10 mouse cellular contexts compared by ENCODE assay signal in genomic region chr6:66953951-66954519, GRCm38 (mm10). TPM values are rescaled to one million over a fixed set of nuclear protein-coding genes. Genes with fewer than 3 reads are reported as not detected.
DNase-seq lines count a peak whose midpoint lies in the region; ATAC-seq and TF ChIP-seq lines count a peak whose summit lies in the region.
"Had no signal": no experiment of that assay in that cellular context is flagged by ENCODE, and none has a peak within 500 bp of the region (broad histone marks: within the 10 kb centered on the region; RNA-seq: fewer than 3 reads in every experiment).

No protein-coding gene starts in this region.

- WGBS in heart, embryonic 13.5 days: 59% methylated on average over 11 of the region's 11 CpGs
- 51% methylated on average over 11 of the region's 11 CpGs for WGBS in heart, adult 2 months
- 4% methylated on average over 11 of the region's 11 CpGs for WGBS in bone marrow, adult 2 months
- 81% methylated on average over 11 of the region's 11 CpGs for WGBS in midbrain, embryonic 16.5 days

- H3K4me3 ChIP-seq in heart, embryonic 13.5 days: no peak overlapping the region
- H3K4me3 ChIP-seq in heart, adult 2 months: no peak overlapping the region
- H3K4me3 ChIP-seq in bone marrow, adult 2 months (replicated peaks; ENCODE audit: control insufficient read depth, low read depth, low read length): no peak overlapping the region
- H3K4me3 ChIP-seq in midbrain, embryonic 16.5 days (ENCODE audit: low read depth, low read length): no peak overlapping the region

- no peak overlapping the region for H3K9ac ChIP-seq in heart, embryonic 13.5 days
- no peak overlapping the region for H3K9ac ChIP-seq in heart, adult 2 months (ENCODE audit: low read depth, low read length)
- no peak overlapping the region for H3K9ac ChIP-seq in midbrain, embryonic 16.5 days (ENCODE audit: low read depth, low read length)

- H3K4me2 ChIP-seq in heart, embryonic 13.5 days: 0 out of 2 replicates have a peak overlapping the region, but pooled peaks have one; percentile 11
- H3K4me2 ChIP-seq in midbrain, embryonic 16.5 days (ENCODE audit: low read length): no peak overlapping the region

- no peak for TF ChIP-seq CTCF in heart, adult 2 months (IDR thresholded peaks at IDR 0.05)
- no peak for TF ChIP-seq CTCF in bone marrow, adult 2 months (IDR thresholded peaks at IDR 0.05; ENCODE audit: control insufficient read depth, insufficient read depth, low read length)

- H3K9me3 ChIP-seq in heart, embryonic 13.5 days: no peaks in the 10 kb centered on the region
- H3K9me3 ChIP-seq in midbrain, embryonic 16.5 days (replicated peaks; ENCODE audit: control insufficient read depth, low read length, poor library complexity, severe bottlenecking): no peaks in the 10 kb centered on the region

- H3K79me2 ChIP-seq in heart, adult 2 months (replicated peaks; ENCODE audit: control insufficient read depth, insufficient read depth, low read length): no peaks in the 10 kb centered on the region

- intact Hi-C loops in heart, adult 2 months (cut with DNase I): loop anchor here (2.0 to 5.0 kb wide), 2 partner anchors 57 to 113 kb away; partner anchors contain the start of gene Gng12

- no peak for ATAC-seq in heart, embryonic 13.5 days (ENCODE audit: extremely low read depth, insufficient number of reproducible peaks, low FRiP score, low TSS enrichment)
- peak; percentile 48; the same call in 1 of the 2 replicates for ATAC-seq in midbrain, embryonic 16.5 days

- peaks cover 12% of the 10 kb centered on the region for H3K4me1 ChIP-seq in heart, embryonic 13.5 days
- peaks cover 5% of the 10 kb centered on the region for H3K4me1 ChIP-seq in heart, adult 2 months (ENCODE audit: control insufficient read depth, insufficient read depth, low read length)
- H3K4me1 ChIP-seq in bone marrow, adult 2 months (ENCODE audit: control insufficient read depth, insufficient read depth, low read length): peaks cover 10% of the 10 kb centered on the region
- no peaks in the 10 kb centered on the region; the same call in 1 of the 2 replicates for H3K4me1 ChIP-seq in midbrain, embryonic 16.5 days (ENCODE audit: control insufficient read depth, insufficient read depth, low read length)

- no peak overlapping the region for H3K27ac ChIP-seq in heart, embryonic 13.5 days (replicated peaks)
- no peak overlapping the region for H3K27ac ChIP-seq in heart, adult 2 months
- H3K27ac ChIP-seq in bone marrow, adult 2 months (ENCODE audit: control insufficient read depth, insufficient read depth, low read depth, low read length, poor library complexity): peak overlapping the region; percentile 59
- H3K27ac ChIP-seq in midbrain, embryonic 16.5 days (ENCODE audit: low read length): no peak overlapping the region

- no peaks in the 10 kb centered on the region for H3K36me3 ChIP-seq in heart, embryonic 13.5 days
- H3K36me3 ChIP-seq in heart, adult 2 months (ENCODE audit: control insufficient read depth, insufficient read depth, low read length): no peaks in the 10 kb centered on the region
- no peaks in the 10 kb centered on the region for H3K36me3 ChIP-seq in midbrain, embryonic 16.5 days (ENCODE audit: control insufficient read depth, insufficient read depth, low read length)

- no peak for TF ChIP-seq POLR2A in heart, adult 2 months (IDR thresholded peaks at IDR 0.05; ENCODE audit: insufficient read depth, low read depth, low read length)
- TF ChIP-seq POLR2A in bone marrow, adult 2 months (IDR thresholded peaks at IDR 0.05; ENCODE audit: borderline replicate concordance, control insufficient read depth, low read depth, low read length): no peak

- no peaks in the 10 kb centered on the region for H3K27me3 ChIP-seq in heart, embryonic 13.5 days (replicated peaks)
- H3K27me3 ChIP-seq in heart, adult 2 months (ENCODE audit: control insufficient read depth, insufficient read depth, low read length): no peaks in the 10 kb centered on the region
- no peaks in the 10 kb centered on the region for H3K27me3 ChIP-seq in midbrain, embryonic 16.5 days (ENCODE audit: control insufficient read depth, insufficient read depth, low read depth, low read length)
- H3K27me3 ChIP-seq: CH12.LX had no signal

- DNase-seq in heart, adult 2 months: no peak
- peak; percentile 47 for DNase-seq in kidney, postnatal 10 days
- no peak for DNase-seq in urinary bladder, postnatal 14 days (ENCODE audit: low spot score)
- DNase-seq in adrenal gland, adult 2 months: no peak
- no peak for DNase-seq in retina, postnatal 1 day
- DNase-seq: gastrocnemius, postnatal 10 days had no signal

- TF ChIP-seq EP300 in heart, adult 2 months (IDR thresholded peaks at IDR 0.05; ENCODE audit: insufficient read depth, low read depth, low read length): no peak

RNA-seq across cellular contexts. Expression of gene Gng12, which starts 57.8 kb away (rescaled TPM):
- 51.7 and 57.4 TPM in 2 replicates for polyA plus RNA-seq in heart, embryonic 13.5 days (2015; fragmentation: Nextera tagmentation; extraction: Ambion mirVana)
- total RNA-seq in heart, adult 2 months (2021): 10 to 100 TPM; 34.4 to 35.6 TPM
- polyA plus RNA-seq in heart, adult 2 months (2012; rRNA removed): 15.5 and 24.6 TPM in 2 replicates
- 11.0 and 22.9 TPM in 2 replicates for polyA plus RNA-seq in bone marrow, adult 2 months (2011; ENCODE audit: insufficient read depth, insufficient read length, low replicate concordance, missing spikeins)
- polyA plus RNA-seq in midbrain, embryonic 16.5 days (2015; fragmentation: Nextera tagmentation; extraction: Ambion mirVana): 34.5 and 43.1 TPM in 2 replicates
- 10 to 100 TPM; 62.0 to 88.4 TPM for total RNA-seq in adrenal gland, adult 2 months (2021)
- 5.8 and 7.6 TPM in 2 replicates for polyA plus RNA-seq in adrenal gland, adult 2 months (2012; rRNA removed)
